Mouse (Mus musculus) E14TG2a.4 (cell line): ENCODE measurements around the gene Atl1.

Experiments used
- H3K27me3 ChIP-seq: 2 replicates; pipeline ENCODE4 v1.6.1; 2014; ENCODE audit warnings: low read length, control low read depth; ENCODE audit not compliant: insufficient read depth
- H3K36me3 ChIP-seq: 2 replicates; pipeline ENCODE4 v1.6.1; 2014; ENCODE audit warnings: low read length, control low read depth; ENCODE audit not compliant: insufficient read depth
- H3K4me1 ChIP-seq: replicated peaks from 2 replicates; pipeline ENCODE4 v1.6.1; 2014; ENCODE audit warnings: low read depth, low read length, control low read depth
- H3K4me3 ChIP-seq: replicated peaks from 2 replicates; pipeline ENCODE4 v1.5.1; 2014; ENCODE audit warnings: mild to moderate bottlenecking, low read length
- H3K9me3 ChIP-seq: 2 replicates; pipeline ENCODE4 v1.6.1; 2014; ENCODE audit warnings: low read length, control low read depth
- CTCF ChIP-seq: conservative IDR thresholded peaks from 2 replicates; pipeline ENCODE4 v1.5.1; 2014; ENCODE audit warnings: low read length
- NANOG ChIP-seq: IDR thresholded peaks from 2 replicates; pipeline ENCODE4 v1.6.1; 2014; ENCODE audit warnings: borderline replicate concordance, low read length, mixed read lengths
- POU5F1 ChIP-seq: IDR thresholded peaks from 2 replicates; pipeline ENCODE4 v1.6.1; 2014; ENCODE audit warnings: low read length, borderline replicate concordance

Gene Atl1

DNA sequence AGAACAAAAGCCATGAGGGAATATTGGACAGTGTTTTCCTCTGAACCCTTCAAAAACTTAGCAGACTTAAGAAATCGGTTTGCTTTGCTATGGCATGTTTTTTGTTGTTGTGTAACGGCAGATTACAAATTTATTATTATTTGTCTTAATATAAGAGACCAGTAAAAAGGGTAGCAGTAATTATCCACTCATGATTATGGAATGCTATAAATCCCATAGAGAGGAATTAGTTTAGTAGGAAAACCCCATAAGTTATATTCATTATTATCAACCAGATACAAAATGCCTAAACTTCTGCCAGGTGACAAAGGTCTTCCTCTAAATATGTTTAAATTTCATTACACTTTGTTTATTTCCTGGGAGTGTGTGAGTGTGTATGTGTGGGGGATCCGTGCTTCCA lies 693 bp upstream of the Atl1 start:
- Histone ChIP-seq H3K9me3 (no peaks in the 10 kb centered on the region), H3K4me1 (peaks cover 44% of the 10 kb centered on the region), H3K4me3 (peak overlapping the region; percentile 91), H3K36me3 (peaks cover 5% of the 10 kb centered on the region; the same call in 1 of the 2 replicates), H3K27me3 (no peaks in the 10 kb centered on the region)
- no peak for TF ChIP-seq NANOG
- TF ChIP-seq POU5F1 = no peak
- TF ChIP-seq CTCF = no peak

- no peaks in the 10 kb centered on the region for H3K27me3 ChIP-seq
- TF ChIP-seq POU5F1 = no peak
- no peak for TF ChIP-seq NANOG
- TF ChIP-seq CTCF = peak; percentile 17
These were observed 1.5 kb downstream of the Atl1 start for GRCm38 (mm10) chr12:69893927-69894326.

DNA sequence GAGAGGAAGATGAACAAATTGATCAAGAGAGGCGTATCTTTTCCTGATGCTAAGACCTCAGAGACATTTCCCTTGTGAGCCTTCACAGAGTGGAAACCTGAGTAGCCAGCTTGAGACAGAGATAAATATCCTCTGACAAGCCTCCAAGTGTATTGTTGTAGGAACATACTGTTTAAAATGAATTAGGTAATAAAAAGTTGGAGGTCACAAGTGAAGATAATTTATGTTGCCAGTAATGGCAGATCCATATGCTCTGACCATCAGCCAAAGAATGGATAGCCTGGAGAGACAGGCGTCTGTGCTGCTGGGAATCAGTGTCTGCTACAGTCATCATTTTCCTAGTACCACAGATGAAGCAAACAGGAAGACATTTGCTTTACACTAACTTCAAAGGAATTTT lies 2.6 kb downstream of the Atl1 start:
- Histone ChIP-seq H3K4me1 (peaks cover 26% of the 10 kb centered on the region), H3K4me3 (no peak overlapping the region), H3K36me3 (no peaks in the 10 kb centered on the region), H3K9me3 (no peaks in the 10 kb centered on the region), H3K27me3 (no peaks in the 10 kb centered on the region)
- TF ChIP-seq CTCF (no peak), POU5F1 (no peak), NANOG (no peak)

More at GRCm38 (mm10) chr12:69893927-69894326, 1.5 kb downstream of the Atl1 start:
- H3K4me3 ChIP-seq = peak overlapping the region; percentile 91; the same call in 1 of the 2 replicates
- H3K9me3 ChIP-seq = no peaks in the 10 kb centered on the region
- peaks cover 35% of the 10 kb centered on the region for H3K4me1 ChIP-seq
- H3K36me3 ChIP-seq = no peaks in the 10 kb centered on the region

GRCm38 (mm10) chr12:69898119-69898518 lies 5.7 kb downstream of the Atl1 start:
- Histone ChIP-seq H3K27me3 (no peaks in the 10 kb centered on the region), H3K4me1 (peaks cover 8% of the 10 kb centered on the region; the same call in 1 of the 2 replicates)
- no peak for TF ChIP-seq NANOG
- no peak for TF ChIP-seq POU5F1
- no peak for TF ChIP-seq CTCF

GRCm38 (mm10) chr12:69904991-69905390 lies 12.6 kb downstream of the Atl1 start:
- TF ChIP-seq NANOG (no peak), CTCF (no peak), POU5F1 (no peak)
- Histone ChIP-seq H3K27me3 (peaks cover 11% of the 10 kb centered on the region; the same call in 1 of the 2 replicates), H3K4me3 (no peak overlapping the region), H3K36me3 (no peaks in the 10 kb centered on the region), H3K4me1 (peaks cover 16% of the 10 kb centered on the region), H3K9me3 (no peaks in the 10 kb centered on the region)

More at GRCm38 (mm10) chr12:69898119-69898518, 5.7 kb downstream of the Atl1 start:
- Histone ChIP-seq H3K4me3 (no peak overlapping the region), H3K36me3 (no peaks in the 10 kb centered on the region), H3K9me3 (no peaks in the 10 kb centered on the region)

GRCm38 (mm10) chr12:69907667-69908510 lies 15.5 kb downstream of the Atl1 start:
- H3K4me1 ChIP-seq = peaks cover 24% of the 10 kb centered on the region
- H3K9me3 ChIP-seq = no peaks in the 10 kb centered on the region
- peak overlapping the region; percentile 71 for H3K4me3 ChIP-seq
- TF ChIP-seq CTCF (no peak), POU5F1 (no peak), NANOG (no peak)
- no peaks in the 10 kb centered on the region for H3K36me3 ChIP-seq
- H3K27me3 ChIP-seq = peaks cover 11% of the 10 kb centered on the region; the same call in 1 of the 2 replicates

- Histone ChIP-seq H3K4me1 (peaks cover 24% of the 10 kb centered on the region), H3K27me3 (peaks cover 11% of the 10 kb centered on the region; the same call in 1 of the 2 replicates), H3K4me3 (peak overlapping the region; percentile 71), H3K9me3 (no peaks in the 10 kb centered on the region), H3K36me3 (no peaks in the 10 kb centered on the region)
- no peak for TF ChIP-seq NANOG
- no peak for TF ChIP-seq POU5F1
- TF ChIP-seq CTCF = no peak
These were observed 16.1 kb downstream of the Atl1 start for GRCm38 (mm10) chr12:69908511-69908900.

DNA sequence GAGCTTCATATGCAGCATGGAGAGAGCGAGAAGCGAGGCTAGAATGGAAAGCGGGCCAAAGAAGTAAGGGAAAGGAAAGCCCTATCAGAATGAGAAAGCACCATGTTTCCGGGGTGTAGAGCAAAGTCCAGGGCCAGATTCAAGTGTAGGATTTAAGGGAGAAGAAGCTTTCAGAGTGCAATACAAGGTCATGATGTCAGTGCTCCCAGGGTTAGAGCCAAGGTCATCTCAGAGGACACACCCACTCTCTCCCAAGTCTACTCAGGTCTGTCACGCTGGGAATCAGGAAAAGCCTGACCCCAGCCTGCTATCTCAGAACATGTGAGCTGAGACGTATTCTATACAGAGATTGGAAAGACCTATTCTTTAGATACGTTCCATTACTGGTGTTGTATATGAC lies 19.5 kb downstream of the Atl1 start:
- Histone ChIP-seq H3K36me3 (no peaks in the 10 kb centered on the region), H3K27me3 (no peaks in the 10 kb centered on the region), H3K4me3 (no peak overlapping the region), H3K9me3 (no peaks in the 10 kb centered on the region), H3K4me1 (peaks cover 27% of the 10 kb centered on the region)
- TF ChIP-seq CTCF (no peak), NANOG (no peak), POU5F1 (no peak)
